Mouse (Mus musculus) large intestine, adult 2 months (tissue): ENCODE results near the gene Pld4. TPM values are rescaled to one million over a fixed set of nuclear protein-coding genes. Genes with fewer than 3 reads are reported as not detected.

Experiments
- polyA plus RNA-seq: library from polyadenylated mRNA; depleted of rRNA; stranded (reverse); fragments of >200 nt; gene quantifications from 2 replicates; pipeline ENCODE4 v1.2.3, GENCODE M21; 2012; rRNA removed

Gene Pld4
- polyA plus RNA-seq, 1 experiment, result 39.4 TPM

Other genes starting within 250 kb of the Pld4 start
- 1.7 and 2.1 TPM in 2 replicates for gene Tmem179, start 243.9 kb upstream of the Pld4 start, polyA plus RNA-seq
- 10.4 and 12.6 TPM in 2 replicates for gene Inf2, start 171.9 kb upstream of the Pld4 start, polyA plus RNA-seq
- gene Adssl1, start 140.6 kb upstream of the Pld4 start, polyA plus RNA-seq, result 0.90 and 1.2 TPM in 2 replicates
- gene Siva1, start 116.0 kb upstream of the Pld4 start, polyA plus RNA-seq, result 29.9 and 30.4 TPM in 2 replicates
- 110 and 119 TPM in 2 replicates for gene Akt1, start 85.8 kb upstream of the Pld4 start, polyA plus RNA-seq
- gene Zbtb42, start 81.8 kb upstream of the Pld4 start, polyA plus RNA-seq, result 14.0 and 19.9 TPM in 2 replicates
- 53.2 and 63.1 TPM in 2 replicates for gene Cep170b, start 40.2 kb upstream of the Pld4 start, polyA plus RNA-seq
- 1.4 and 1.6 TPM in 2 replicates for gene Ahnak2, start 42.0 kb downstream of the Pld4 start, polyA plus RNA-seq
- 1.8 and 2.2 TPM in 2 replicates for gene Clba1, start 48.3 kb downstream of the Pld4 start, polyA plus RNA-seq
- gene Cdca4, start 68.8 kb downstream of the Pld4 start, polyA plus RNA-seq, result 25.2 and 26.2 TPM in 2 replicates
- 6.2 and 8.6 TPM in 2 replicates for gene Gpr132, start 107.6 kb downstream of the Pld4 start, polyA plus RNA-seq
- gene Jag2, start 169.1 kb downstream of the Pld4 start, polyA plus RNA-seq, result 4.6 and 6.0 TPM in 2 replicates
- gene Nudt14, start 181.5 kb downstream of the Pld4 start, polyA plus RNA-seq, result 55.7 and 58.3 TPM in 2 replicates
- 29.5 and 33.9 TPM in 2 replicates for gene Btbd6, start 215.8 kb downstream of the Pld4 start, polyA plus RNA-seq
- gene Brf1, start 240.0 kb downstream of the Pld4 start, polyA plus RNA-seq, result 23.4 and 41.5 TPM in 2 replicates